Mouse (Mus musculus) liver, embryonic 13.5 days (tissue): ENCODE measurements around the gene Adgrf5. TPM values are rescaled to one million over a fixed set of nuclear protein-coding genes. Genes with fewer than 3 reads are reported as not detected.
A peak's percentile ranks its signal among the peaks of the same experiment; 100 is the strongest.
"Not testable (repeated sequence)": the region's sequence is repeated elsewhere in the genome, so short reads cannot be mapped to it uniquely, and the experiment has no call there.

Source experiments
- ATAC-seq: fragments of 200-750 bp; cut with Nextera tagmentation; 2 replicates; pipeline ENCODE4 v1.8.0; 2017; ENCODE audit warnings: low read depth, mild to moderate bottlenecking, moderate number of reproducible peaks, moderate library complexity
- DNase-seq: peaks from one replicate; pipeline ENCODE4 v3.0.0; 2022
- H3K27ac ChIP-seq: fragments of 300-500 bp; sonication (generic); 2 replicates; pipeline ENCODE4 v1.5.1; 2015; ENCODE audit warnings: moderate library complexity, mild to moderate bottlenecking, inconsistent platforms
- H3K27me3 ChIP-seq: fragments of 300-500 bp; sonication (generic); 2 replicates; pipeline ENCODE4 v1.6.1; 2015; ENCODE audit warnings: mild to moderate bottlenecking, inconsistent platforms
- H3K36me3 ChIP-seq: fragments of 300-500 bp; sonication (generic); 2 replicates; pipeline ENCODE4 v1.6.1; 2015; ENCODE audit warnings: mild to moderate bottlenecking, inconsistent platforms
- H3K4me1 ChIP-seq: fragments of 300-500 bp; sonication (generic); replicated peaks from 2 replicates; pipeline ENCODE4 v1.6.1; 2015; ENCODE audit warnings: inconsistent platforms
- H3K4me2 ChIP-seq: fragments of 300-500 bp; sonication (generic); 2 replicates; pipeline ENCODE4 v1.6.1; 2015; ENCODE audit warnings: inconsistent platforms, mild to moderate bottlenecking, moderate library complexity
- H3K4me3 ChIP-seq: fragments of 300-500 bp; sonication (generic); replicated peaks from 2 replicates; pipeline ENCODE4 v1.5.1; 2015; ENCODE audit warnings: mild to moderate bottlenecking, inconsistent platforms
- H3K9ac ChIP-seq: fragments of 300-500 bp; sonication (generic); 2 replicates; pipeline ENCODE4 v1.6.1; 2015; ENCODE audit warnings: mild to moderate bottlenecking, inconsistent platforms
- H3K9me3 ChIP-seq: fragments of 300-500 bp; sonication (generic); replicated peaks from 2 replicates; pipeline ENCODE4 v1.6.1; 2016; ENCODE audit warnings: inconsistent platforms
- WGBS: fragments of 180-500 bp; shearing (Covaris S2); methylation state at CpG from one replicate; pipeline ENCODE4 v1.1.7; 2015; ENCODE audit not compliant: insufficient replicate concordance; 5-methylcytosine and 5-hydroxymethylcytosine counted together
- polyA plus RNA-seq: library from polyadenylated mRNA; unstranded; fragments of >200 nt; fragmentation: Nextera tagmentation; extraction: Ambion mirVana; gene quantifications from 2 replicates; pipeline ENCODE4 v1.2.1, GENCODE M21; 2015

The Adgrf5 gene
- polyA plus RNA-seq, 1 experiment from 2014 or later: 2.3 TPM

- 16% methylated on average over 3 of the region's 3 CpGs for WGBS
- DNase-seq (no peak), ATAC-seq (no peak)
- H3K36me3 ChIP-seq: no peaks in the 10 kb centered on the region
- no peaks in the 10 kb centered on the region for H3K27me3 ChIP-seq
- H3K4me1 ChIP-seq: peaks cover 7% of the 10 kb centered on the region; the same call in 1 of the 2 replicates
- no peak overlapping the region for H3K4me2 ChIP-seq
- H3K9ac ChIP-seq: no peak overlapping the region
- no peak overlapping the region for H3K27ac ChIP-seq
- no peaks in the 10 kb centered on the region for H3K9me3 ChIP-seq
- H3K4me3 ChIP-seq: no peak overlapping the region
These were observed 109.8 kb downstream of the Adgrf5 start for GRCm38 (mm10) chr17:43470039-43470438.

DNA sequence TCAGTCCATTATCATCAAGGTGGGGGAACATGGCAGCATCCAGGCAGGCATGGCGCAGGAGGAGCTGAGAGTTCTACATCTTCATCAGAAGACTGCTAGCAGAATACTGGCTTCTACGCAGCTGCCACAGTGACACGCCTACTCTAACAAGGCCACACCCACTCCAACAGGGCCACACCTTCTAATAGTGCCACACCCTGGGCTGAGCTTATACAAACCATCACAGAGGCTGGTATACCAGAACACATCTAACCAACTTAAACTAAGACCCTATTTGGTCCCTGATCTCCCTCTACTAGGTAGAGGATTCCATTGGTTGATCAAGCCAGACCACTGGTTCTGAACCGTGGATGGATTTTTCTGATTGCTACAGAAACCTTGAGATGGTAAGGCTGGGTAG lies 112.3 kb downstream of the Adgrf5 start:
- peak; percentile 5 for DNase-seq
- no peak overlapping the region for H3K4me3 ChIP-seq
- peaks cover 7% of the 10 kb centered on the region; the same call in 1 of the 2 replicates for H3K4me1 ChIP-seq
- 65% methylated on average over 4 of the region's 4 CpGs for WGBS
- H3K9me3 ChIP-seq: no peaks in the 10 kb centered on the region
- H3K27ac ChIP-seq: no peak overlapping the region
- H3K27me3 ChIP-seq: no peaks in the 10 kb centered on the region
- no peak overlapping the region for H3K4me2 ChIP-seq
- peak; percentile 65; the same call in 1 of the 2 replicates for ATAC-seq
- H3K9ac ChIP-seq: no peak overlapping the region
- H3K36me3 ChIP-seq: no peaks in the 10 kb centered on the region

DNA sequence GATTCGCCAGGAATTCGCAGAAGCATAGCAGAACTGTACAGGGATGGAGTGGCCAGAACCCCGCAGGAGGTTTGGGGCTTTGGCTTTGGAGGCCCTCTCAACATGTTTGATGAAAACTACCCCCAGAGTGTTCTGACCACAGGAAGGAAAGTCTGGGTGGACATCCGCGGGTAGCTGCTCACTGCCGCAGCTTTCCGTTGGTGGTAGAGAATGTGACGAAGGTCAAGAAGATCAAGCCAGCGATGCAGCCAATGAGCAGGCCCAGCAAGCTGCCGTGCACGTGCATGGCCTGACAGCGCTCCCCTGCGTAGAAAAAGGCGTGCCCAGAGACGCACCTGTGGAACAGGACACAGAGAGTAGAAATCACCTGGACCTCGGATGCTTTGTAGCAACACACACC lies 114.5 kb downstream of the Adgrf5 start:
- no peaks in the 10 kb centered on the region for H3K9me3 ChIP-seq
- no peak for DNase-seq
- no peaks in the 10 kb centered on the region for H3K36me3 ChIP-seq
- H3K4me3 ChIP-seq: no peak overlapping the region
- 70% methylated on average over 16 of the region's 16 CpGs for WGBS
- H3K27ac ChIP-seq: no peak overlapping the region
- H3K4me1 ChIP-seq: peaks cover 7% of the 10 kb centered on the region; the same call in 1 of the 2 replicates
- no peak overlapping the region for H3K9ac ChIP-seq
- H3K4me2 ChIP-seq: no peak overlapping the region
- ATAC-seq: no peak
- H3K27me3 ChIP-seq: no peaks in the 10 kb centered on the region

- Histone ChIP-seq H3K27ac (no peak overlapping the region), H3K4me1 (peaks cover 2% of the 10 kb centered on the region; the same call in 1 of the 2 replicates), H3K27me3 (no peaks in the 10 kb centered on the region), H3K36me3 (no peaks in the 10 kb centered on the region), H3K9ac (no peak overlapping the region), H3K4me2 (no peak overlapping the region), H3K9me3 (no peaks in the 10 kb centered on the region), H3K4me3 (no peak overlapping the region)
- no peak for DNase-seq
- ATAC-seq: no peak
These were observed 117.4 kb downstream of the Adgrf5 start for GRCm38 (mm10) chr17:43477621-43478020.

DNA sequence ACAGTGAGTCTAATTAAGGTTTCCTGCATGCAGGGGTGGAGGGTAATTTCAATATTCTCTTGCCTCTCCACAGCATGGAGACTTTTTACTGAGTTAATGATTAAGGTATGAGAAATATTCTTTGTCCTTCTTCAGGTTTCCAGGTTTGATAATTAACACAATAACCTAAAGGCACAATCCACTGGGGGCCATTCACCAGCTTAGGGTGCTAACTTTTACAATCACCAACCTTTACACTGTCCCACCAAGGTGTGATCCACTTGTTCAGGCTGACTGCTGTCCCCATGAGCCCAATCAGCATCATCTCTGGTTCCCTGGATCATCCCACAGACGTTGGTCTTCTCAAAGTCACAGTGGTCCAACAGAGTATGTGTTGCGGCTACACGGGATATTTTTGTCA lies 125.7 kb downstream of the Adgrf5 start:
- Histone ChIP-seq H3K4me2 (no peak overlapping the region), H3K9ac (no peak overlapping the region), H3K27me3 (no peaks in the 10 kb centered on the region), H3K36me3 (no peaks in the 10 kb centered on the region), H3K9me3 (no peaks in the 10 kb centered on the region), H3K27ac (no peak overlapping the region), H3K4me1 (no peaks in the 10 kb centered on the region), H3K4me3 (no peak overlapping the region)
- no peak for ATAC-seq
- DNase-seq: no peak
- WGBS: 80% methylated on average over 3 of the region's 3 CpGs

GRCm38 (mm10) chr17:43488439-43489151 lies 128.3 kb downstream of the Adgrf5 start:
- no peaks in the 10 kb centered on the region for H3K36me3 ChIP-seq
- H3K9me3 ChIP-seq: no peaks in the 10 kb centered on the region
- no peak overlapping the region for H3K4me3 ChIP-seq
- WGBS: 64% methylated on average over 2 of the region's 2 CpGs
- H3K4me1 ChIP-seq: no peaks in the 10 kb centered on the region
- ATAC-seq (no peak), DNase-seq (no peak)
- no peak overlapping the region for H3K4me2 ChIP-seq
- H3K9ac ChIP-seq: no peak overlapping the region
- no peaks in the 10 kb centered on the region for H3K27me3 ChIP-seq
- H3K27ac ChIP-seq: no peak overlapping the region

- H3K36me3 ChIP-seq, H3K4me1 ChIP-seq, DNase-seq, H3K9me3 ChIP-seq, H3K9ac ChIP-seq, H3K4me3 ChIP-seq, H3K4me2 ChIP-seq, ATAC-seq, H3K27ac ChIP-seq, H3K27me3 ChIP-seq: not testable (repeated sequence)
- 81% methylated on average over 8 of the region's 10 CpGs for whole genome bisulfite sequencing
These were observed 130.1 kb downstream of the Adgrf5 start for GRCm38 (mm10) chr17:43490371-43490770.

DNA sequence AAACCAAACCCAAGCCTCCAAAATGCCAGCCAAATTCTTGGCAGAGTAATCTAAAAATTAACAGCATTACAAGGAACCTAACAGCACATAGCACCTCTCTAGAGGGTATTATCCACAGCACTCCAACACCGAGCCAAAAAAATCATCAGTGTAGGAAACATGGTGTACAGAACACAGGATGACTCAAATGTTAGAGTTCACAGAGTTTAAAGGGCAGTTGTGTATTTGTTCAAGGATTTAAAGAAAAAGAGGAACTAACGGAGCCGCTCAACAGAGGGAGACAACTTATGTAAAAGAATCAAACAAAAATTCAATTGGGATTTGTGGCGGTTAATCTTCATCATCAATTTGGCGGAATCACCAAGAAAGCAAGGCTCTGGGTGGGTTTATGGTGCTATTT lies 135.3 kb downstream of the Adgrf5 start:
- Histone ChIP-seq H3K9me3 (no peaks in the 10 kb centered on the region), H3K36me3 (no peaks in the 10 kb centered on the region), H3K27me3 (no peaks in the 10 kb centered on the region), H3K4me2 (no peak overlapping the region), H3K9ac (no peak overlapping the region), H3K4me1 (no peaks in the 10 kb centered on the region), H3K4me3 (no peak overlapping the region), H3K27ac (no peak overlapping the region)
- ATAC-seq (no peak), DNase-seq (no peak)
- 59% methylated on average over 5 of the region's 5 CpGs for WGBS

DNA sequence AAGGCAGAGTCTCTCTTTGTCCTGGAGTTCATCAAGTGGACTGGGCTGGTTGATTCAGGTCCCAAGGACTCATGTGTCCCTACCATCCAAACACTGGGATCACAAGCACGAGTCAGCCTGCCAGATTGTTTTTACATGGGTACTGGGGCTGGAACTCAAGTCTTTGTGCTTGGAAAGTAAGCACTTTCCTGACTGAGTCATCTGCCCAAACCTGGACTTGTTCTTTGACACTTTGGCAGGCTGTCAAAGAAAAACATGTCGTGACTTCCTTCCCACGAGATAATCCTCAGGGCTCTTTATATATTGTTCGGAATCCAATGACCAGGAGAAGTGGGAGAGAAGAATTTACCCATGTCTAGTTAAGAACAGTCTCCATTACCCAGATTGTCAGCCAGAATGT lies 137.3 kb downstream of the Adgrf5 start:
- WGBS: 50% methylated on average over 4 of the region's 4 CpGs
- no peaks in the 10 kb centered on the region for H3K9me3 ChIP-seq

GRCm38 (mm10) chr17:43500513-43500912 lies 140.3 kb downstream of the Adgrf5 start:
- H3K9me3 ChIP-seq: no peaks in the 10 kb centered on the region
- DNase-seq: no peak
- ATAC-seq: no peak

More for the DNA sequence above, 137.3 kb downstream of the Adgrf5 start:
- Histone ChIP-seq H3K36me3 (no peaks in the 10 kb centered on the region), H3K27me3 (no peaks in the 10 kb centered on the region), H3K4me2 (no peak overlapping the region), H3K27ac (no peak overlapping the region), H3K4me3 (no peak overlapping the region), H3K4me1 (no peaks in the 10 kb centered on the region), H3K9ac (no peak overlapping the region)
- no peak for DNase-seq
- no peak for ATAC-seq

DNA sequence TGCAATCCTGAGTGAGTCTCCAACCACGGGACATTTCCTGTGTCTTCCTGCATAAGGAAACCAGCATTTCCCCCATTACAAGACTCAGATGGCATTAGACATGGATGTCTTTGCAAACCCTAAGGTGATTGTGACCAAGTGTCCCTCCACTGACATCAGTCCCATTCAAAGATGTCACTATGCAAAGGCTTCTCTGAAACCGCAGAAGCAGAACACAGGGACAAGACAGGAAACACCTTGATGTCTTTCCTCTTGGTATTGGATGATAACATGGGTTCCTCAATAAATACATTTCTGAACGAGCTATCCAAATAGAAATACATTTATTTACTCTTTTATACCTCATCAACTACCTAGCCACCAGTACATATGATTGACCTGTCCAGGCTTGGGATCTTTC lies 141.0 kb downstream of the Adgrf5 start:
- Histone ChIP-seq H3K27me3 (no peaks in the 10 kb centered on the region), H3K4me3 (no peak overlapping the region), H3K4me2 (no peak overlapping the region), H3K9ac (no peak overlapping the region), H3K36me3 (no peaks in the 10 kb centered on the region), H3K4me1 (no peaks in the 10 kb centered on the region), H3K27ac (no peak overlapping the region), H3K9me3 (no peaks in the 10 kb centered on the region)
- ATAC-seq (no peak), DNase-seq (no peak)
- 14% methylated on average over 3 of the region's 3 CpGs for WGBS

More at GRCm38 (mm10) chr17:43500513-43500912, 140.3 kb downstream of the Adgrf5 start:
- no peak overlapping the region for H3K27ac ChIP-seq
- H3K27me3 ChIP-seq: no peaks in the 10 kb centered on the region
- no peaks in the 10 kb centered on the region for H3K4me1 ChIP-seq
- 53% methylated on average over 1 of the region's 1 CpGs for WGBS
- H3K36me3 ChIP-seq: no peaks in the 10 kb centered on the region
- no peak overlapping the region for H3K9ac ChIP-seq
- H3K4me2 ChIP-seq: no peak overlapping the region
- H3K4me3 ChIP-seq: no peak overlapping the region

DNA sequence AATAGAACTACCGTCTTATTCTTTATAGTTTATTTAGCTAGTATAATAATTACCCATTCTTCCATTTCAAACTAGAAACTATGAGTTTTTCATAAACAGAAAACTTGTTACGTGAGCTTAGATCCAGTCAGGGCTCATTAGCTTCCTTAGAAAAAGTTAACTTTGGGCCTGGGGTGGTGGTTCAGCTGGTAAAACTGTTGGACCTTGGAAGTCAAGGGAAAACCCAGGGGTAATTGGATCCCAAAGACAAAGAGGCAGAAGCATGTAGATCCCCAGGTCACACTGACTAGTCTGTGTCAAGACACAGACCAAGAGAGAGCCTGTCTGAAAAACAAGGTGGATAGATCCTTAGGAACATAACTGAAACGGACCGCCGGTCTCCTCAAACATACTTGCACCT lies 141.4 kb downstream of the Adgrf5 start:
- no peak overlapping the region for H3K4me2 ChIP-seq

More for the DNA sequence above, 141.4 kb downstream of the Adgrf5 start:
- no peak overlapping the region for H3K27ac ChIP-seq
- no peaks in the 10 kb centered on the region for H3K27me3 ChIP-seq
- no peaks in the 10 kb centered on the region for H3K36me3 ChIP-seq
- ATAC-seq (no peak), DNase-seq (no peak)
- 67% methylated on average over 5 of the region's 5 CpGs for WGBS
- no peak overlapping the region for H3K4me3 ChIP-seq
- no peaks in the 10 kb centered on the region for H3K9me3 ChIP-seq
- H3K9ac ChIP-seq: no peak overlapping the region
- H3K4me1 ChIP-seq: no peaks in the 10 kb centered on the region
